Mouse (Mus musculus) lung, postnatal 10 days (tissue): ENCODE measurements around the gene Exoc6.

Experiments
- DNase-seq: peaks from one replicate; pipeline ENCODE4 v3.0.0; 2021

The Exoc6 gene

DNA sequence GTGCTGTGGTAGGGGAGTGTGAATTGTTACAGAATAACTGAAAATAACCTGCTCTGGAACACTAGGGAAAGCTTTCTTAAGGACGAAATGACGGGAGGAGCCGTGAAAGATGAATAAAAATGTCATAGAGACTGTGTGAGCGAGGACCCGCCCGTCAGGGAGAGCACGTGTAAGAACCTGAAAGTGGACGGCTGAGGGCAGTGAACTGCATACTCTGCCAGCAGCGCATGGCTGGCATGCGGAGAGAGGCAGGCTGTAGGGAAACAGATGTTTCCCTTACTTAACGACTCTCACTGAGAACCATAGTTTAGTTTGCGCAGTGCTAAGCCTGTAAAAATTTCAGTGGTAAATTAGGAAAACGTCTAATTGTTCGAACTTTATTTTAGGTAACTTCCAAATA, 35.0 kb downstream of the Exoc6 start:
- DNase-seq: peak; percentile 16

DNA sequence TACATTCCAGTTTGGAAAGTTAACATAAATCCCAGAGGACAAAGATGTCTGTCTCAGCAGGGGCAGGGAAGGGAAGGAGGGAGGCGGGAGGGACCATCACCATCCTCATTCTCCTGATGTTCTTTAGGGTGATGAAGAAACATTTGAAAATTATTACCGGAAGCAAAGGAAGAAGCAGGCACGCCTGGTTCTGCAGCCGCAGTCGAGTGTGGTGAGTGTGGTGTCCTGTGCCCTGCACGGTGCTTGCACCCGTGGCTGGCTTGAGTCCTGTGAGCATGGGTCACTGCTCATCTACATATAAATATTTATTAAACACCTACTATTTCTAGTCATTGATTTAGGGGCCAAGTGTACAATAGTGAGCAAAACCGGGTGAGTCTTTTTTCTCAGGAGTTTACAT, 35.5 kb downstream of the Exoc6 start:
- no peak for DNase-seq

DNA sequence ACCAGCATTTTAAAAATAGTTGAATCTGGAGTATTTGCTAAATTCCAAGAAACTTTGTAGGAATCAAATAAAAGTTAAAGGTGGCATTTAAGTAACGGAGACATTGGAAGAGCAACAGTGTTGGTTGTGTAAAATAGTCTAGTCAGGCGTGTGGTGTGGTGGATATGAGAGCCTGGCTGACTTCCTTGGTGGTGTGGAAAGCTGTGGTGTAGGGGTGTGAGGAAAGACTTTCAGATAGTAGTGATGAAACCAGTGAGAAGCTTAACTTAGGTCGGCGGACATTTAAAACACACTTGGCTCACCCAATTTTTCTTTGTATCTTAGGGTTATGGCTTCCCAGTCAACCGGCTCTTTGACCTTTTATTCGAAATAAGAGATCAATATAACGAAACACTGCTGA, 40.3 kb downstream of the Exoc6 start:
- DNase-seq: no peak

DNA sequence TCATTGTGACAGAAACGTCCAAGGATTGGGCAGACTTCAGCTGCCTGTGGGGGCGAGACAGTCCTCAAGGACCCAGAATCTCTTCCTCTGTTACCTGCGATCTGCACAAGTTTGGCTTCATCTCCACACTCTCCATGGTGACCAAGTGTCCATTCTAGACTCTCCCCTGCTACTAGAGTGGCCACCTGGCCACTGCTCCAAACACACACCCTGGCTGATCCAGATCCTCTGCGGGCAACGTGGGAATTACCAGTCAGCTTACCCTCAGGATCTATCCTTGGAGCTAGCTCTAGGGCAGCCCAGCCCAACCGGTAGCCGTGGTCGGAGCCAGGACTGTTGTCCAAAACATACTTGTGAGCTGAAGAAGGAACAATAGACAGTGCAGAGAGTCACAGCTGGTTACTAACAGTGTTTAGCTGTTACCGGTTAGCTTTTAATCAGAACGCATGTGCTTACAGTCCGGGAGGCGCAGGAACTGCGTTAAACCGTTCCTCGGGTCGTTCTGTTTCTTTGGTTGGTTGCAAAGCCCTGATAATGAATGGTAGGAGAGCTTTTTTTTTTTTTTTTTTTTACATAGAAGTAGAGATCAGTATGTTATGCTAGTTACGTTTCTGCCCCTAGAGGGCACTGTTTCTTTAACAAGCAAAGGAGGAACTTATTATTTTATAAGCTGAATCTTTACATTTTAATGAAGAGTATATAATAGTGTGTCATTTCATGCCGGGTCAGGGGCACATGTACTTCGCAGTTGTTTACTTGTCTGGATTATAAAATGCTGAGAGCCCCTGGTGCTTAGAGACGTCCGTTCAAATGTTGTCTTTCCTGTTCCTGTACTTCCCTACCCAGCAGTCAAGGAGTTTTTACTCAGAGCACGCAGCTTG, 52.0 kb downstream of the Exoc6 start:
- peak; percentile 68 for DNase-seq

DNA sequence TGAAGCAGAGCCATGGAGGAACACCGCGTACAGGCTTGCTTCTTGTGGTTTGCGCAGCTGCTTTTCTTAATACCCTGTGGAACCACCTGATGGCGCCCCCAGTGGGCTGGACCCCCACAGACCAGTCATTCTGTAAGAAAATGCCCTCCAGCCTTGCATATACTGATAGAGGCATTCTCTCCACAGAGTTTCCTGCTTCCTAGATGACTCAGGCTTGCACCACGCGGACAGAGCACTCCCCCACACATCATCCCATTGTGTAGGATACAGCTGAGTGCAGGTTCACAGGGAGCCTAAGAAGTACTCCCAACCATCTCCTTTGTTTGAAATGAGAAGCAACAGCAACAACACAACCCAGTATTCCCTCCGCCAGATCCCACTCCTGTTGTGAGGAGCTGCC, 59.8 kb downstream of the Exoc6 start:
- DNase-seq: no peak

DNA sequence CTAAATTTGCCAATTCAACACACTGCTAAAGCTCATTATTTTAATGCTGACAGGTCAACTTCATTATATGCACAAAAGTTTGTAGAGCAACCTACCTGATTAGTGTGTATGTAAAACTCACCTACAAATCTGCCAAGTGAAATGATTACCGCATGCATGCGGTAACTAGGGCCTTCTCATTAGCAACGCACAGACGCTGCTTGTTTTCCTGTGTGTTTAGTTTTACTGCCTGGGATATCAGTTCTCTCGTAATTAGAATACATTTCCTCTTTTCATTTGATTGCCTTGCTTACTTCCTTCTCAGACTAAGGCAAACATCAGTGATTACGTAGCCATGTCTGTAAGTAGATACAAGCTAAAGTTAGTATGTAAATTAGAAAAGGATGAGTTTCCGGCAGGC, 62.7 kb downstream of the Exoc6 start:
- DNase-seq: no peak

DNA sequence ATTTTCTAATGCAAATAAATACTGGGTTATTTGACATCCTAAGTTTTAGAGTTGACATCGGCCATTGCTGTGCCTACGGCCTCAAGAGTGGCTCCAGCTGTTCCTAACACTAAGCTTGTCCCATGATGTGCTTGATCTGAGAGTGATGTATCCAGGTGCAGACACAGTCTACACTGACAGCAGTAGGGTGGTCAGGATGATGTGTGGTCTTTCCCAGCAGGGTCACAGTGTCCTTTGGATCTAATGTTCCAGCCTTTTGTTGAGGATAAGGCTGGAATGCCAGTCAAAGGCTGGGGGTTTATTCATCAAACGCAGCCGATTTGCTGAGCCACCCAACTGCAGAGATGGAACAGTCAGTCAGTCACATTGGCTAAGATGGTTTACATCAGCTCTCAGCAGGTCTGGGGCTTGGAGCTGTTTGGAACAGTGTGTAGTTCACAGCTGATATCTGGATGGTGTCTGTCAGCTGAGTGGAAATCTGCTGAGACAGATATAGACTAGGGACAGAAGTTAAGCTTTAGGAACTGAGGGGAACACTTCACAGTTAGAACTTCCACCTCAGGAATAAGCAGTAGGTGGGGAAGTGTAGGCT, 64.9 kb downstream of the Exoc6 start:
- DNase-seq: no peak

DNA sequence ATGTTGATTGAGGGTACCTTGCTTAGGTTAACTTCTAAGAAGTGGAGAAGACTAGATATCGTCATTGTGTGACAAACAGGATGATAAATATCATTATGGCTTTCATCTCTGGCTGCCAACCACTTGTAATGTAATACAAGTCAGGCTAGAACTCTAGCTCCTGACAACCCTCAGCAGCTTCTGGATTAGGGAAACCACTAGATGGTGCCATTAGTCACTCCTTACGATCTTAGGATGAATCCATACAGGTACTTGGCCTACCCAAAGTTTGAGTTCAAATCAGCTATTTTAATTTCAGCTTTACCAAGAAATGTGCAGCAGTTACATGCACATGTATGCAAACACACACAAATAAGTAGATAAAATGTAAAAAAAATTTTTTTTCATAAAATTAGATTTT, 97.8 kb downstream of the Exoc6 start:
- DNase-seq: no peak

DNA sequence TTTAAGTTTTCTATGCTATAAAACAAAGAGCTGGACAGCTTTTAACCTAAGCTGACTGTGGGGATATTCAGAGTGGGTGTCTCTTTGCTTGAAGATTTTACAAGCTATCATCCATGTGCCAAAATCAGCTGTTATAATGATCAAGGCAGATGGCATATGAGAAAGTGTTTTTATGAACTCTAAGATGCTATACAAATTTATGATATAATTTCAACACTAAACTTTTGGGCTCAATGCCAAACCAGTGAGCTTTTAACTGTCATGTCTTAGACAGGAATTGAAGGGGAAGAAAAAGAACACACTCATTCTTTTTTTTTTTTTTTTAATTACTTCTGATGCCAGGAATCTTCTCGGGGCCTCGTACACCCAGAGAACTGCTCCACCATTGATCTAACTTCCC, 100.3 kb downstream of the Exoc6 start:
- DNase-seq: no peak

DNA sequence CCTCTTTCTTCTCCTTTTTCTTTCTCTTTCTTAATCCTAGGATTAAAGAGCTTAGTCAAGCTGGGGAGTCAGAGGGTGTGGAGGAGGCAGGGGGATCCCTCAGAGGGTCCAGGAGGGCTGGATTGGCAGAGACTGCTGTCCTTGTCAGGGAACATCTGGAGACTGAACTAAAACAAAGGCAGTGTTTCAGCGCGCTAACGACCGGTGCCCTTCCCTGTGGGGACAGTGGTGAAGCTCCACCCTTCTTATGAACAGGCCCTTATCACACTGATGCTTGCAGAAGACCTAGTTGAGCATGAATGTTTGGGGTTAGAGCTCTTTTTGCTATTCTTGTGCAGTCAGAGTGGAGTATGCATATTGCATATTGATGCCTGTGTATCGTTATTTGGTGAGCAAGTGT, 103.8 kb downstream of the Exoc6 start:
- DNase-seq: no peak

DNA sequence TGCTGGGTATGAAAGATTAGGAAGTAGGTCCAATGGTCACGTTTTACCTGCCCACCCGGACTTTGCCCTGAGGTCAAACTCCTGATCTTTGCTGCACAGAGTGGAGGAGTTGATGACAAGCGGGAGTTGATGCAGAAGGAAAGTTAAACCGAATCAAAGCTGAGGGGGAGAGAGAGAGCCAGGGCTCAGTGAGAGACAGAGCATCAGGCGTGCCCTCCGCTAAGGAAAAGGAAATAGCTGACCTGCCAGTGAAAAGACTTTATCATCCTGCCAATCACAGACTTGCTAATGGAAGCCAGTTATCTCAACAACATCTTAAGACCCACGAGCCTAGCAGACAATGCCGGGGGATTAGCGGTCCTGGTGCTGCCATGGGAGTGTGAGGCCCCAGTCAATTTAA, 106.2 kb downstream of the Exoc6 start:
- no peak for DNase-seq

DNA sequence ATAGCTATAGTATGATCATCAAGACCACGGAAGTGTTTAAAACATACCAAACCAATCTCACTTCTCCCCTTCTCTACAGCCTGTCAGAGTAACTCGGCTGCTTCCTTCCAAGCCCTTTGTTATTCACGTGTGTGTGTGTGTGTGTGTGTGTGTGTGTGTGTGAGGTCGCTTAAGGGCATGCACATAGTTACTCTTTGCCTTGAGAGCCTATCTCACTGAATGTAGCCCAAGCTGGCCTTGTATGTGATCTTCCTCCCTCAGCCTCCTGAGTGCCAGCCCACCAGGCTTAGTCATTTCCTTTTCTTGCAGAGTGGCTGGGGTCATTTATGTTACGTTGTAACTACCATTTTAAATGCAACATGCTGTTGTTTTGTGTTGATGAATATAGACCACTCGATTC, 115.0 kb downstream of the Exoc6 start:
- DNase-seq: no peak

DNA sequence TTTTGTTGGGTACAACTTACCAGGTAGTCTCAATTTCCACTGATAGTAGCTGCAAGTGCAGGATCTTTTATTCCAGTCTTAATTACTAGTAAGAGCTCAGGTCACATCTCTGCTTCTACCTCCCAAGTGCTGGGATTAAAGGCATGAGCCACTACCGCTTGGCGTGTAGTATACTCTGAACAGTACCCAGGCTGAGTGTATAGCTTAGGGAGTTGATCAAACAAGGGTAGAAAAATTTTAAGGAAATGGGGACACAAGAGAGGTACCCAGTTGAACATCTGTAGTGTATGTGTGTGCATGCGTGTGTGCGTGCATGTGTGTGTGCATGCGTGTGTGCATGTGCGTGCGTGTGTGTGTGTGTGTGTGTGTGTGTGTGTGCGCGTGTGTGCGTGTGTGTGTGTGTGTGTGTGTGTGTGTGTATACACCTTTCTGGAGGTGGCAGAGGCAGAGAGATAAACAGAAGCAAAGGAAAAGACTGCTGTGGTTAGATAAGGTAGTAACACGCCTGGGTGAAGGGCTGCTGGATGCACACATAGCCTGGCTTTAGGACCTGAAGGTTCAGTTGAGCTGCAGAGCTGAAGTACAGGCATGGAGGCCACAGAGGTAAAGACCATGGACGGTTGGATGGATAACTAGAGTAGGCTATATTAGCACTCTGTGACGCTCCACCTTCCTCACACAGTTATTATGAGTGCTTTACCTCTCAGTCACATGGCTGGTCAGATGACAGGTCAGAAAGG, 117.8 kb downstream of the Exoc6 start:
- DNase-seq: no peak

DNA sequence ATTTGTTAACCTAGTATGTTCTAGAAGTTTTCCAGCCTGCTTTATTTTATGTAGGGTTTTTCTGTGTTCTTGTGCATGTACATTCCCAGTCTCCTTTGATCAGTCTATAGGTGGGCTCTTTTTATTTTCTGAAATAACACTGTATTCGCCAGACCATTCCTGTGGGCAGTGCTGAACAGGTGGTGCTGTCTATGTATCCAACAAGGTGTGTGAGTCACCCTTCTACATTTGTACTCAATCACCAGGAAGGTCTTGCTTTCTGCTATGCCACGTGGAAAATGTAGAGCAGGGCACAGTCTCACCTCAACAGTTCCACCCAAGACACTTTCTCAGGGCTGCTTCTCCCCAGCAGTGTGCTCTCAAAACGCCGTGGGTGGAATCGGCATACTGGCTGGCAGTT, 118.4 kb downstream of the Exoc6 start:
- no peak for DNase-seq

DNA sequence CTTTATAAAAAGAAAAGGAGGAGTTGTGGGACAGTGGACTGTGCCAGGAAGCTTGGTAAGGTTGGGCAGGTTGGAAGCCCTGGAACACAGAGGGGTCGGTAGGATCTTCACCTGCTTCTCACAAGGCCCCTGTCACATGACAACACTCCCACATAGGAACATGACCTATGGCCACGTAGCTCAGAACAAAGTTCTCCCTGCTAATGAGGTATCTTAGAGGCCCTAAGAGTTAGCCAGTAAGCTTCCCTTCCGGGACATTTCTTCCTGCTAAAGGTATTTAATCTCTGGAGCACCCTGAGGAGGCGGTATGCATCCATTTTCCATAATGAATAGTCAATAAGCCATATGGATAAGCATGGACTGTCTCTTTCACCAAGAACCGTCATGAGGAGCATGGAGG, 119.3 kb downstream of the Exoc6 start:
- DNase-seq: no peak

DNA sequence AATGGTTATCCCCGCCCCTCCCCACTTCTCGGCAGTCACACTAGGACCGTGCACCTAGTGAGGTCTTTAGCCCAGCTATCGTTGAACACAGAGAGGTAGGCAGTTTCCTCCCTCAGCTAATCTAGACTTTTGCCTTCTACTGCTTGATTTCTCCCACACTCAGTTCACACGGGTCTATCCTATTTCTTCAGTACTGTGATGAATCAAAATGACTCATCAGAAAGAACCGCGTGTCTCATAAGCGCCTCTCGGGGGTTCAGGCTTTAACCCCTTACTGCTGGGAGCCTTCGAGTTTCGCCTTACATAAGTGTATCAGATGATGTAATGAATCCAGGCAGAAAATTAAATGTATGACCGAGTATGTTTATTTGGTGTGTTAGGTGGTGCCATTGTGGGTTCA, 123.2 kb downstream of the Exoc6 start:
- no peak for DNase-seq

DNA sequence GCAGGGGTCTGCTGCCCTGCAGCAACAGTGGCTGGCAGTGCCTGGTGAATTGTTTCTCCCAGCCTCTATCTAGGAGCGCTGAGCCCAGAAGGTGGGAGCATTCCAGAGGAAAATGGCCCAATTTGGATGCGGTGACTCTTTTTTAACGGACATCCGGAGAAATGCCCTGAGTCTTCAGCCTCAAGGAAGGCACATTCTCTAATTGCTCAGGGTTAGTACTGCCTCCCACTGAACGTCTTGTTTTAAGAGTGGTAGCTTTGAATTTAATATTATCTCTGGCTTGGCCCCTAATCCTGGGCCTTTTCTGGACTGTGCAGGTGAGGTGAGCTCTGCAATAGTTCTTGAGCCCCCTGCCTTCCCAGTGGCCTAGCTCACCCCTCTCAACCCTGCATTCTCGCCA, 135.1 kb downstream of the Exoc6 start, which contains the start of gene Cyp26c1:
Cyp26c1 (plus strand) TSS at position 301 of the 400 bp plus-strand sequence.
- no peak for DNase-seq

DNA sequence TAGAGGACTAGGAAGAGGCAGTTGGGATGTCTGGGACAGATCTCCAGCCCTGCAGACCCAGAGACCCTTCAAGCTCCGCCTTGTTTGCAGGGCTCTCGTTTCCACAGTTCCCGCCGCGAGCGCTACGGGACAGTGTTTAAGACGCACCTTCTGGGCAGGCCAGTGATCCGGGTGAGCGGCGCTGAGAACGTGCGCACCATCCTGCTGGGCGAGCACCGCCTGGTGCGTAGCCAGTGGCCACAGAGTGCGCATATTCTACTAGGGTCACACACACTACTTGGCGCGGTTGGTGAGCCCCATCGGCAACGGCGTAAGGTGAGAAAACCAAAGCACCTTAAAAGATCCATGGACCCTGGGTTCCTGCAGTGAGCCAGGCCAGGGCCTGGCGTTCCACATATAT, 136.1 kb downstream of the Exoc6 start:
- no peak for DNase-seq

DNA sequence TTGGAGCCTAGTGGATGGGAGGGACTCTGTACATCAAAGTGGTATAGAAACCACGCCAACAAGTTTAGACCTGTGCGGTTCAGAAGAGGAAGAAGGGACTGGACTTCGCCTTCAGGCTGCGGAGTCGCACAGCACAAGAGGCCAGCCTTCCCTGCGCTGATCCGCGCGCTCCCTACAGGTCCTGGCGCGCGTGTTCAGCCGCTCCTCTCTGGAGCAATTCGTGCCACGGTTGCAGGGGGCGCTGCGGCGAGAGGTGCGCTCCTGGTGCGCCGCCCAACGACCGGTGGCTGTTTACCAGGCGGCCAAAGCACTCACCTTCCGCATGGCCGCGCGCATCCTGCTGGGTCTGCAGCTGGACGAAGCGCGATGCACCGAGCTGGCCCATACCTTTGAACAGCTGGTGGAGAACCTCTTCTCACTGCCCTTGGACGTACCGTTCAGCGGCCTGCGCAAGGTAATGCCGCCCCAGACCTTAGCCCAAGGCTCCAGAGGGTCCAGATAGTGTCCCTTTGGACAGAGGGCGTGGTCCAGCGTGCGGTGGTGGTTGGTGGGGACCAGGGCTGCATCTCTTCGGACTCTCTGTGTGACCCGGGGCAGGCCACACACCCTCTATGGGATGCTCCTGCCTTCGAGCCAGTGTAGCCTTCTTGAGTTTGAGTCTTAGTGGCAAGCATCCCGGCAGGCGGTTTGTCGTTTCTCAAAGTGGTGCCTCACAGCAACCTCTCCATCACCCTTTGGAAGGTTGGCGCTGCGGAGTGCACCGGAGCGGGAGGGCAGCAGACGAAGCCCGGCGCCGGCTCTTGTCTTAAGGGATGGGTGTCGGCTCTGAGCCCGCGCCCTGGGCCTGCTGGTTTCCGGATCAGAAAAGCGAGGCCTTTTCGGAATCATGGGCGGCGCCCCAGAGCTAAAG, 137.0 kb downstream of the Exoc6 start:
- peak; percentile 17 for DNase-seq

DNA sequence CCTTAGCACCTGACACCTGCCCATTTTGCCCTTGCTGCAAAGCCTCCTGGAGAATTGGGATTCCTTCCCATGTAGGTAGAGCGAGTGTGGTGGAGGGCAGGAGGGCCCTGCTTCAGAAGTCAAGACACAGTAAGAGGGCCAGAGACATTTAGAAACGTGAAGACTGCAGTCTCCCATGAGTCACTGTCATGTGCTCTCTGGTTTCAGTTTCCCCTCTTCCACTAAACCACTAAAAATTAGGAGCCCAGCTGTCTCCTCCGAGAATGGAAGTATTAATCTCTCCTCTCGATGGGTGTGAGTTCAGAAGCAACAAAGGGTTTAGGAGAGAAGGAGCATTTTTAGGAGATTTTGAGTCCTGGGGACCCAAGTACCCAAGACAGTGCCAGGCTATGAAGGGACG, 139.3 kb downstream of the Exoc6 start:
- DNase-seq: no peak

DNA sequence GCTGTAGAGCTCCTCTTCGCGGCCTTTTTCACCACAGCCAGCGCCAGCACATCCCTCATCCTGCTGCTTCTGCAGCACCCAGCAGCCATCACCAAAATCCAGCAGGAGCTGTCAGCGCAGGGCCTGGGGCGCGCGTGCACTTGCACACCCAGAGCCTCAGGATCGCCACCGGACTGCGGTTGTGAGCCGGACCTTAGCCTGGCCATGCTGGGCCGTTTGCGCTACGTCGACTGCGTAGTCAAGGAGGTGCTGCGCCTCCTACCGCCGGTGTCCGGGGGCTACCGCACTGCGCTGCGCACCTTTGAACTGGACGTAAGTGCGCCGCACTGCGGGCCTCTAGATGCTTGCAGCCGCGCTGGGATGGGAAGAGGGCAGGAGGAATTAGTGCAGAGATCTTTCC, 140.5 kb downstream of the Exoc6 start:
- peak; percentile 22 for DNase-seq

DNA sequence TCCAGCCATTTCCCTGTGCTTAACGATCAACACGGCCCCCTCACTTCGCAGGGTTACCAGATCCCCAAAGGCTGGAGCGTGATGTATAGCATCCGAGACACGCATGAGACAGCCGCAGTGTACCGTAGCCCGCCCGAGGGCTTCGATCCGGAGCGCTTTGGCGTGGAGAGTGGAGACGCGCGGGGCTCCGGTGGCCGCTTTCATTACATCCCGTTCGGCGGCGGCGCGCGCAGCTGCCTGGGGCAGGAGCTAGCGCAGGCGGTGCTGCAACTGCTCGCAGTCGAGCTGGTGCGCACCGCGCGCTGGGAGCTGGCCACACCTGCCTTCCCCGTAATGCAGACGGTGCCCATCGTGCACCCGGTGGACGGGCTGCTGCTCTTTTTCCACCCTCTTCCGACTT, 142.7 kb downstream of the Exoc6 start:
- no peak for DNase-seq

DNA sequence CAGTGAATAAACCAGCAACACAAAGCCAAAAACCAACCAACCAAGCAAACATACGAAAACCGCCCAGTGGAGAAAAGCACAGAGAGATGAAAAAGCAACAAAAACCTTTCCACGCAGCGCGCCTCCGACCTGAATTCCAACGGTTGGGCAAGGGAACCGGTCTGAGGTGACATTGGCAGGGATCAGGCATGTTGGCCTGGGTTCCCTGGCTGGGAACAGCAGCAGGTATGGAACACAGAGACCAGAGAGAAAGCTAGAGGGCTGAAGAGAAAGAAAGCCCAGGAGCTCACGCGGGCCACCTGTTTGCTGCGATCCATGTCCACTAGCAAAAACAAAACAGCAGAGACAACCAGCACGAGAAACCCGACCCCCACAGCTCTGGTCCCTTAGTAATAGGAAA, 144.9 kb downstream of the Exoc6 start:
- DNase-seq: no peak
